Mouse (Mus musculus): ENCODE data around the gene Elavl1.

GRCm38 (mm10) chr8:4247241-4247640 is 78.0 kb downstream of the Elavl1 start:
- no peak for TF ChIP-seq EP300 (optimal IDR thresholded peaks at IDR 0.05)
- no peak for TF ChIP-seq CTCF (IDR thresholded peaks at IDR 0.05; ENCODE audit: low read depth)
